Mouse (Mus musculus) CD8-positive naive resting alpha-beta T cell, adult 2 months (primary cell): ENCODE measurements around the gene Ankrd2.

ENCODE experiments used
- DNase-seq, 2 experiments: peaks; one replicate each; pipeline ENCODE4 v3.0.0; 2022; ENCODE audit warnings: low read depth in 2 of 2, low spot score in 2 of 2

Ankrd2 gene

GRCm38 (mm10) chr19:42015001-42015400 lies 20.8 kb upstream of the Ankrd2 start:
- DNase-seq = no peak

GRCm38 (mm10) chr19:42016251-42016650 lies 19.5 kb upstream of the Ankrd2 start:
- DNase-seq = no peak

- no peak for DNase-seq
Measured at GRCm38 (mm10) chr19:42016840-42017239, 19.0 kb upstream of the Ankrd2 start.

- no peak for DNase-seq
Measured at GRCm38 (mm10) chr19:42017399-42018247, 18.2 kb upstream of the Ankrd2 start.

GRCm38 (mm10) chr19:42019011-42019522 lies 16.7 kb upstream of the Ankrd2 start:
- DNase-seq = no peak

GRCm38 (mm10) chr19:42021681-42022541 lies 13.9 kb upstream of the Ankrd2 start:
- no peak for DNase-seq

GRCm38 (mm10) chr19:42022542-42022848 lies 13.3 kb upstream of the Ankrd2 start:
- DNase-seq = no peak

- DNase-seq = peak; percentile 55 to 70
Measured at GRCm38 (mm10) chr19:42026158-42026557, 9.6 kb upstream of the Ankrd2 start.

- peak in 1 of 2 experiments; percentile 5 for DNase-seq
Measured at GRCm38 (mm10) chr19:42031112-42031511, 4.7 kb upstream of the Ankrd2 start.

- no peak for DNase-seq
Measured at GRCm38 (mm10) chr19:42033611-42034010, 2.2 kb upstream of the Ankrd2 start.

GRCm38 (mm10) chr19:42034146-42034775 lies 1.5 kb upstream of the Ankrd2 start:
- no peak for DNase-seq

- no peak for DNase-seq
Measured at GRCm38 (mm10) chr19:42034881-42035455, 832 bp upstream of the Ankrd2 start.

GRCm38 (mm10) chr19:42036357-42036756 lies 557 bp downstream of the Ankrd2 start:
- no peak for DNase-seq

- DNase-seq = no peak
Measured at GRCm38 (mm10) chr19:42037167-42037702, 1.4 kb downstream of the Ankrd2 start.

- no peak for DNase-seq
Measured at GRCm38 (mm10) chr19:42038310-42038709, 2.5 kb downstream of the Ankrd2 start.

- no peak for DNase-seq
Measured at GRCm38 (mm10) chr19:42043988-42044387, 8.2 kb downstream of the Ankrd2 start.

- peak; percentile 14 to 41 for DNase-seq
Measured at GRCm38 (mm10) chr19:42045269-42046102, 9.7 kb downstream of the Ankrd2 start, which contains the start of gene Hoga1. TSS of gene Hoga1 (plus strand) at chr19:42045610.

- DNase-seq = no peak
Measured at GRCm38 (mm10) chr19:42050251-42050650, 14.5 kb downstream of the Ankrd2 start.

GRCm38 (mm10) chr19:42051351-42051750 lies 15.6 kb downstream of the Ankrd2 start:
- DNase-seq = no peak

GRCm38 (mm10) chr19:42051948-42052347 lies 16.1 kb downstream of the Ankrd2 start, which contains the start of gene 4933411K16Rik:
TSS of gene 4933411K16Rik (plus strand) at chr19:42052248.
- no peak for DNase-seq
